Mouse (Mus musculus) left cerebral cortex, postnatal 25 days (tissue): ENCODE data around the gene Capn1. TPM values are rescaled to one million over a fixed set of nuclear protein-coding genes. Genes with fewer than 3 reads are reported as not detected.

Experiments used
- DNase-seq, 2 experiments: peaks; one replicate each; pipeline ENCODE4 v3.0.0; 2022; ENCODE audit warnings: low spot score in 2 of 2, mixed read lengths in 1 of 2
- intact Hi-C: fragments of 180-260 bp; cut with DNase I; formaldehyde crosslinking; loops from one replicate; pipeline ENCODE4 v1.15.1; 2025
- total RNA-seq, 2 experiments: library from RNA; stranded (reverse); gene quantifications; 2 replicates each; pipeline ENCODE4 v1.2.3; 2021

Capn1 gene
- total RNA-seq, 2 experiments from 2014 or later, result 17.5 to 18.5 TPM

DNA sequence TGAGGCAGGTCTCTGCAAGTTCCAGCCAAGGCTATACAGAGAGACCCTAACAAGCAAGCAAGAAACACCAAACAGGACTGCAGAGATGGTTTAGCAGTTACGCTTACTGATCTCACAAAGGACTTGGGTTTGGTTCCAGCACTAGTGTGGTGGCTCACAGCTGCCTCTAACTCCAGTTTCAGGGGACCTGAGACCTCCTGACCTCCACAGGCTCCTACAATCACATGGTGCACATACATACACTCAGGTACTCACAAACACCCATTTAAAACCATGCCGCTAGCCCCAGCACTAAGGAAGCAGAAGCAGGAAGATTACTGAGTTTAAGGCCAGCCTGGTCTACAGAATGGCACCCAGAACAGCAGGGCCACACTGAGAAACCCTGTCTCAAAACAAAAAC is 50.9 kb downstream of the Capn1 start:
- no peak for DNase-seq
- intact Hi-C loops, result loop anchor here (1.0 to 2.0 kb wide), 2 partner anchors 53 to 82 kb away; partner anchors contain the start of gene Syvn1

DNA sequence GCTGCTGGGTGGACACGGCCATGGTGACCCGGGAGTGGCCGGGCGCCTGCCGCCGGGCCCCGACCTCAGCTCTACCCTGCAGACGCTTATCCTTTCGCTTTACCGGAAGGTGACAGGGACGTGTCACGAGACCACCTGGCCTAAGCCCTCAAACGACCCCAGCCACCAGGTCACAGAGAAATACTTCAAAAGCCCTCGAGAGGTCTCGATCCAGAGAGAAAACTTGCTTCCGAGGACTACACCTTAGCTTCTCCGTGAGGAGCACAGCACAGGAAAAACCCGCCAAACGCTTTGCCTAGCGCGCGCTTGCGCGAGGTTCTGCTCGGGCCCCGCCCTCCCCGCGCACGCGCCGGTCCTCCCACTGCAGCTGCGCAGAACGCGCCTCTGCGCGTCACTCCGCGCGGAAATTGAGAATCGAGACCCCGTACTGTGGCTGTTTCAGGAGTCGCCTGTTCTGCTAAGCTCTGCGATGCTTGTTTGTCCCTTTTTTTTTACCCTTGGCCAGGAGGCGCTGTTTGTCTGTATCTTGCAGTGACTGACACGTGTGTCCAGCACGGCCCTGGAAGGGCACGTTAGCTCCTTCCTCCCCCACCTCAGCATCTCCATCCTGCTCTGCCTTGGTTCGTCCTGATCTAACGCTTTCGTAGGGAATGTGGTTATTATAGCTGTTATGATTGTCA is 51.7 kb downstream of the Capn1 start, which contains the start of gene Pola2:
Pola2 (minus strand) TSS at position 320 of the 680 bp plus-strand sequence.
- intact Hi-C loops, result loop anchor here (1.0 to 2.0 kb wide), 2 partner anchors 54 to 83 kb away; partner anchors contain the start of gene Syvn1
- peak; percentile 89 for DNase-seq

DNA sequence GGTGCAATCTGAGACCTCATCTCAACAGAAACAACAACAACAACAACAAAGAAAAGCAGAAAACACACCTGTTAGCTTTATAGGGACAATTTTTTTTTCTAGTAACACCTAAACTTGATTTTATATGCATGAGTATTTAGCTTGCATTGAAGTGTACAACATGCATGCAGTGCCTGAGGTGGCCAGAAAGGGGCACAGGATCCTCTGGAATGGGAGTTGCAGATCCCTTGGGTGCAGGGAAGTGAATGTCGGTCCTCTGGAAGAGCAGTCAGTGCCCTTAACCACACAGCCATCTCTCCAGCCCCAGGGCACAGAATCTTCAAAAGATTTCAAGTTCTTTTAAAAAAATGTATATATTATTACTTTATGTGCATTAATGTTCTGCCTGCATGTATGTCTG is 53.0 kb downstream of the Capn1 start:
- intact Hi-C loops, result no loop called here
- DNase-seq, result no peak

DNA sequence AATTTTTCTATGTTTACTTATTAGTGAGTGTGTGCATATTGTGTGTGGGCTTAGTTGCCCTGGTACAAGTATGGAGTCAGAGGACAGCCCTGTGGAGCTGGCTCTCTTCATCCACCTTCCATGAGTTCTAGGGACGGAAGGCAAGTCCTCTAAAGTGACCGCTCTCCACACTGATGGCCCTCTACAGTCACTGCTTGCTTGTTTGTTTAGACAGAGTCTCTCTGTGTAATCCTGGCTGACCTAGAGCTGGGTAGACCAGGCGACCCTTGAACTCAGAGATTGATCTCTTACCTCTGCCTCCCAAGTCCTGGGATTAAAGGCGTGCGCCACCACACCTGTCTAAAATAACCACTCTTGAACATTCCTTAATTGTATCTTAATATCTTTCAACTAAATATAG is 58.3 kb downstream of the Capn1 start:
- intact Hi-C loops, result loop anchor here (5.0 kb wide), 1 partner anchor 170 kb away; no protein-coding TSS in a partner anchor
- no peak for DNase-seq

DNA sequence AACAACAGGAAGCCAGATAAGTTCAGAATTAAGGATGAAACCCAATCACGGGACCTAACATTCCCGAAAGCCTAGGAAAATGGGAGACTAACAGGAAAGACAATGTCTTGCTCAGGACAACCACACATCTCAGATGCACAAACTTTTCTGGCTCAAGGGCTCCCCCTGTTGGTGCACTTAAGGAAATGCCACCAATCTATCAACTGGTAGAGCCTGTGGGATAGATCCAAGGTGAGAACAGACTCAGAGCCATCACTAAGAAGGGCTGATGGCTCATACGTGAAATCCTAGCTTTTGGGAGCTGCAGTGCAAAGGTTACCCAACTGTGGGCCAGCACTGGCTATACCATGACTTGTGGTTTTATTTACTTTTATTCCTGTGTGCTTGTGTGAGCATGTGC is 59.0 kb downstream of the Capn1 start:
- peak; percentile 65 to 79 for DNase-seq
- intact Hi-C loops, result loop anchor here (1.0 to 5.0 kb wide), 2 partner anchors 32 to 169 kb away; partner anchors contain the start of gene Cdc42ep2

DNA sequence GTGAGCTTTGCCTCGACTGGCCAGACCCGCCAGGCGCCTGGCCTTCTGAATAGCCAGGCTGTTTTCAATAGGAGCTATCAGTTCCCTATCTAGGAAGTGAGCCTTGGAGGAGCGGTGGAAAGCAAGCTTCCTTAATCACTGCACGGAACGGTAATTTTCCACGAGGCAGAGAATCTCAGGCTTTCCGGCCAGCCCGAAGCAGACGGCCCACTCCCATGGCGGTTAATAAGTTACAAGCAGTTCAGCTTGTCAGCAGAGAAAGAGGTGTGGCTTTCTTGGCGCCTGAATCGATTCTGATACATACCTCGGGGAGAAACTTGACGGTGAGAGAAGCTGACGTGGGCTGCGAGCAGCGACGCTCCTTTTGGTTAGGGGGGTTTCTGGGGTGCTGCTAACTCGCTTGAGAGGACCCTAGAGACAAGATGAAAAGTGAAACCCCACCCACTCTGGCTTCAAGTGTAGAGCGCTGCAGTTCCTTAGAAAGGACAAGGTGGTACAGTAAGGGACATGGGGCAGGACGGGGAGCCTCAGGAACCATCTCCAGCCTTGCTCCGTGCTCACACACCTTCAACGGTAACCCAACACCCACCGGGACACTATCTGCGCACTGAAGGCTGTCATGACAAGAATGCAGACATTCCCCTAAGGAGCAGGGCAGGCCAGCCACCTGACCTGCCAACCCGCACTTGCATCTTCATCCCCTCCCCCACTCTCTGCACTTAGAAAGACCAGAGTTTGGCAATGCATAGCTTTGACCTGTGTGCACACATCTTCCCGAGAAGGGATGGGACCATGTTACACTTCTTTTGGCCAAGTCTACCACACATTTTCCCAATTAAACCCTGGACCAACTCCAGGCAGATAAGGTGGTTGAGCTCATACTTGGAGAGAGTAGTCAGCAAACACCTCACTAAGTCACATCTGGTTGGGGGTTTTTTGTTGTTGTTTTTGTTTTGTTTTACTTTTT is 59.7 kb downstream of the Capn1 start:
- intact Hi-C loops, result loop anchor here (1.0 to 5.0 kb wide), 2 partner anchors 32 to 169 kb away; partner anchors contain the start of gene Cdc42ep2
- DNase-seq, result no peak

DNA sequence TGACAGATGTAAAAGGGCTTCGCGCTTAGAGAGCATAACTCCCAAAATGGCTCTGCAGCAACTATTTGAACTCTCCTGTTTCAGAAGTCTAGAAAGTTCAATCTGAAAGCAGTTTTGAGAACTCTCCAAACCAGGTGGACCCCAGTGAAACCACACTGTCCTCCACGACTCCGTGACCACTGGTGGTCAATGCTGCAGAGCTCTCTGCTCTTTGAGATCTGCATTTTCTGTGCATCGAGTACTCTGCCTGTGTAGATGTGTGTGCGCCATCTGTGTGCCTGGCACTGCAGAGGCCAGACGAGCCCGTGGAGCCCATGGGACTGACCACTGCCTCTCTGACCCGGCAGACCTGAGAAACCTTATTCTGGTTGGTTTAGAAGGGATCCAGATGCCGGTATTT is 60.8 kb downstream of the Capn1 start:
- intact Hi-C loops, result loop anchor here (5.0 kb wide), 1 partner anchor 168 kb away; no protein-coding TSS in a partner anchor
- no peak for DNase-seq

DNA sequence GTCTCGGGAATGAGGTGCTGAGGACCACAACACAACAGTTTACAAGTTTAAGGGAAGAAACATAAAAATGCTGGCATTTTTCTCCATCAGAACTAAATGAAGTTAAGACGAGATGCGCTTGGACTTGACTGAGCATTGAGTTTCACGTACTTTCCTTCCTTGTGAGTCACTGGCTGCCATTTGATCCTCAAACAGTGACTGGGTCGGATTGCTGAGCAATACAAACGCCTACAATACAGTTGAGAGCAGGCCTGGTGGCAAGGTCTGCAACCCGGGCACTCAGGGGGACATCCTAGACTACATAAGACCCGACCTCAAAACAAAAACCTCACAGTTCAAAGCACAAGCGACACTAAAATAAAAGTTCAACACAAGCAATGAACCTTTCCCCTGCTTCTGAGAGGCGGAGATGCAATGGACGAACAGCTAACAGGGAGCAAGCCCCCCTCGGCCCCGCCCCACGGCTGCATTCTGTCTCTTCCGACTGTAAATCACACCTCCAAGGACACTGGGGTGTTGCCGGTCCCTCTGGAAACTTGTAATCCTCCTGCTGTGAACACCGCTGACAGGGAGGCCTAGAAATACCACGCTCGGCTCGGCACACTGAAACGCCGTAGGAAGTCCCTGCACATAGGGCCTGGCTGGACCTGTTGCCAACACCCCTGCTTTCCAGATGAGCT is 61.5 kb downstream of the Capn1 start:
- intact Hi-C loops, result no loop called here
- DNase-seq, result no peak

DNA sequence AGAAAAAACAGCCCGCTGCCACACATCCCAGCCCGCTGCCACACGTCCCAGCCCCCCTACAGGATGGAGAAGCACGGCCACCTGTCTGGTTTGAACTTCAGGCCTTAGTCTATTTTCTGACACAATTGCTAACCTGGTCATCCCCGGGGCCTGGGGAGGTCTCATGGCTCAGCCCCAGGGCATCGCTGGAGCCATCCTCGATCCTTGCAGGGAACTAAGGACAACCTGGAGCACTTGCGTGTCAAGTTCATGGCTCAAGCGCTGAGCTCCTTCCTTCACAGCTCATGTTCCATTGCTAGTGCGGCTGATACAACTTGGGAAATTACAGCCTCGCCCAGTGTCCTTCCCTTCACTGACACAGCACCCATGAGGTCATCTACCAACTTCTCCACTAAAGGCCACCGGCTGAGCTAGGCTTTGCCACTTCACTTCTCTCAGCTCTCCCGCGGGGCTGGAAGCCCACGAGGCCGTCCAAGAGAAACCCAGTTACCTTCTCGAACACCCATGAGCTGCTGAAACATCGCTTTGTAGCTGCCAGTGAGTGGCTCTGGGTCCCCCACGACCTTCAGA is 62.4 kb downstream of the Capn1 start:
- no peak for DNase-seq
- intact Hi-C loops, result no loop called here

DNA sequence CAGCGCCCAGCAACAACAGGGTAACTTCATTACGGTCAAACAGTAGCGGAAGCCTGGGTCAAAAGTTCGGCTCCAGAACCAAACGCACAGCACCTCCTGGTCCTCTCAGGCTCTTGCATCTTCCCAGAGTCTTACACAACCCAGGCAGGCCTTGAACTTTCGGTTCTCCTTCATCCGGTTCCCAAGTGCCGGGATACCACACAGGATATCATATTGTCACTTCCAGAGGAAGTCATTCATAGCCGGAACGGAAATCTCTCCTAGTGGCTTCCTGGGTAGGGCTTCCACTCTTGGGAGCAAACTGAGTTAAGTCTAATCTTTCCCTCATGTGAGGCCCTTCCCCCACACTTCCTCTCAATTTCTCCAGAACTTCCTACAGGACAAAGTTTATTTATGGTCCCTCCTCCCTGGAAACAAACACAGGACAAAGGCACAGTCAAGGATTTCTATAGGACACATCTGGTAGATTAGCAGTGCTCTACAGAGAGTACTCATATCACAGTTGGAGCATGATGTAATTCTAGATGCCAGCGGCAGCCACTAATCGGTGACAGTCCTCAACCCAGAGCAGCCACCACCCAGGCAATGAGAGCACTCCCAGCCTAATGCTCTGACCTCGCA is 63.5 kb downstream of the Capn1 start:
- DNase-seq, result no peak
- intact Hi-C loops, result no loop called here

DNA sequence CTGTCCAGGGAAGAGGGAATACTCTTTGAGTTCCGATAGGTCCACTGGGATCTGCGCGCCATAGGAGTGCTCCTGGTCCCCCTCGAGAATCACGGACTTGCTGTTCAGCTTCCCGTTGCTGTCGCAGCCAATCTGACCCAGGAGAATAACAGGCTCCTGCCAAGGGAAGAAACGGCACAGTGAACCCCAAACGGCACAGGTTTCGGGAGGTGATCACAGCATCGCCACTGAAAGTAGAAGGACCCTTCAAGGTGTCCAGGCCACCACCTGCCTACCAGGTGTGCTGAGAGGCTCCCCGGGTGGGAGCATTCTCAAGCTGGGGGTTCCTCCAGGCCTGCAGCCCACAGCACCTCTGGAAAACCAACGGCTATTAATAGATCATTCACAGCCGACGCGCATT is 64.1 kb downstream of the Capn1 start:
- DNase-seq, result no peak
- intact Hi-C loops, result no loop called here

DNA sequence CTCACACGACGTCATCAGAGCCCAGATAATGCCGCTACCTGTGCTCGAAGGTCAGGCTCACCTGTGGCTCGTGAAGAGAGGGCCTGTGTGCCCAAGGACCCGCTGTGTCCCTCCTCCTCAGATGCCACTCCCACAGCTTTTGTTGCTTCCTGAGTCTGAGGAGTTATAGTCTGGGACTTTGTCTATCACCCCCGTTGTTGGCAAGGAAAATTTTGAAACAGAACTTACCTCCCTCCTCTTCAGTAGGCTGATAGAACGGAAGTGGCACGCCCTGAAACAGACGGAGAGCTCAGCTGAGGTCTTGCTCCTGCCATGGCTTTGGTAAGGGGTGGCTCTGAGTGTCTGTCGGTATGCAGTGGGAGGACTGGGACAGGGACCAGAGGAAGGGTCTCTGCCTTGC is 65.5 kb downstream of the Capn1 start:
- intact Hi-C loops, result no loop called here
- DNase-seq, result no peak

DNA sequence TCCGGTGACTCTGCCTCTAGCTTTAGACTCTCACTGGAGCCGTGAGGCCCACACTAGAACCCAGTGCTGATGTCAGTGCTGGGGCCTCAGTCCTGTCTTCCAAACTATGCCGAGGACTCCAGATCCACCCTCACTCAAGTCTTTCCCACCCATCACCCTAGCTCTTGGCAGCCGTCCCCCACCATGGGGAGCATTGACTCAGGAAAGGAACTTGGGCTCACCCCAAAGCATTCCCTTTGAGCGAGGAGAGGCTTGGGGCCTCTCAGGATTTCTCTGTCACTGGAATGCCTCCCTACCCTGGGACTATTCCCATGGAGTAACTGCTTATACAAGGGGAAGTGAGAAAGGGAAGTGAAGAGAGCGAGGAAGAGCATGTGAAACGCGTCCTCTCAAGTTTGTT is 69.8 kb downstream of the Capn1 start:
- intact Hi-C loops, result no loop called here
- no peak for DNase-seq

DNA sequence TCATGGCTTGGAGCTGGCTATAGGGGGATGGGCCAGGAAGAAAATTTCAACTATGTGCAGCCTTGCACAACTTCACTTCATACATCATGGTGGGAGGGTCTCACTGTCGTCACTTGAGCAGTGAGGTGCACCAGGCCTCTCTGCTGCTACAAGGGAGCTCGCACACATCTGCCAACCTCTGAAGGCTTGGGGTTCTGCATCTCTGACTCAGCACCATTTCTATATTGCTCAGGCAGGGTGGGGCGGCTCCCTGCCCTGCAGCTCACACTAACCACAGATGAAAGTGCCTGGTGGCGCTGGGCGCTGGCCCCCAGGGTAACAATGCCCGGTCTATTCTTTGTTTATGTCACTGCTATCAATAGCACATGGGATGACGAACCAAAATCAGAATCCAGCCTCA is 70.7 kb downstream of the Capn1 start:
- intact Hi-C loops, result no loop called here
- DNase-seq, result peak in 1 of 2 experiments; percentile 30

DNA sequence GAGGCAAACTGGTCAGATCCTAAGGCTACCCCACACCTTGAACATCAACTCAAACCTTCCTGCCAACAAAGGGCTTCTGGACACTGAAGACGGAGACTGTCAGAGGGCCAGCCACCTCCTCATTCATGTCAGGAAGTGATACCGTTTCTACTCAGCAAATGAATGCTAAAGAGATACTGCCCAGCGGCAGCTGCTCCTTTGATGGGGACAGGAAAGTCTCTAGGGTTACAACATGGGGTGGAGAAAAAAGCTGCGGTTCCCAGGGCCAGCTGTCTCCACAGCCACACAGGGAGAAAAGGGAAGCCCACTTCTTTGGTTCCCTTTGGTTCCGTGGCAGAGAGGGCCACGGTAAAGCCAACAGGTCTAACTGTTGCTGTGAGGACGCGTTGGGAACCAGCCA is 71.6 kb downstream of the Capn1 start:
- intact Hi-C loops, result no loop called here

DNA sequence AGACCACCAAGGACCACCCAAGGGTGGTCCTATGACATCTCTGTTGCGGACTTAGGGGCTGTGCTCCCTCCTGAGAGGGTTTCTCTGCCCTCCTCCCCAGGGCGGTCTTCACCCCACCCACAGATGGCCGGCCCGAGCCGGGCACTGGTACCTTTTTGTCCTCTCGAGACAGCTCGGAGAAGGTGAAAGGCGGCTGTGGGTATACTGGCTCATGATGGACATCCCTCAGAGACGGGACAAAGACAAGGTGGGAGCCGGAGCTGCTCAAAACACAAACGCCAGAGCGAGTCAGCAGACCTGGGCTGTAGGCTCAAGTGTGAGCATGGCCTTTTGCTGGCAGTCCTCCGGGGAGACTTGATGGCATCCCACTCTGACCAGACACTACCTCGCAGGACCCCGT is 72.3 kb downstream of the Capn1 start:
- DNase-seq, result no peak
- intact Hi-C loops, result no loop called here

More for the DNA sequence above, 71.6 kb downstream of the Capn1 start:
- DNase-seq, result no peak

DNA sequence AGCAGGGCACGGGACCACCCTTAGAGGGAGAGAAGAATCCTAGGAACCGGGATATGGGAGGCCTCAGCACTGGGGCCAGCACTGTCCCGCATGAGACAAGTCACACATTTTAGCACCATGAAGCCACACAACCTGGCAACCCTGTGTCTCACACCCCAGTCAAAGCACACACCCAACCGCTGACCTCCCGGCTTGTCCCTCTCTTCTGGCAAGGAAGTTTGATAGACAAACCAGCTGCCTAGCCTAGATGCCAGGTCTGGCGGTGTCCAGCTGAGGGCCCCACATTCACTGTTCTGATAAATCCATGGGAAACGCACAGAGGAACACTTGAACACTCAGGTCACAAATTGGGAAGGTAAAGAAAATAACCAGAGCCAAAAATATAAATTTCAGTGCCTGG is 73.1 kb downstream of the Capn1 start:
- no peak for DNase-seq
- intact Hi-C loops, result no loop called here

DNA sequence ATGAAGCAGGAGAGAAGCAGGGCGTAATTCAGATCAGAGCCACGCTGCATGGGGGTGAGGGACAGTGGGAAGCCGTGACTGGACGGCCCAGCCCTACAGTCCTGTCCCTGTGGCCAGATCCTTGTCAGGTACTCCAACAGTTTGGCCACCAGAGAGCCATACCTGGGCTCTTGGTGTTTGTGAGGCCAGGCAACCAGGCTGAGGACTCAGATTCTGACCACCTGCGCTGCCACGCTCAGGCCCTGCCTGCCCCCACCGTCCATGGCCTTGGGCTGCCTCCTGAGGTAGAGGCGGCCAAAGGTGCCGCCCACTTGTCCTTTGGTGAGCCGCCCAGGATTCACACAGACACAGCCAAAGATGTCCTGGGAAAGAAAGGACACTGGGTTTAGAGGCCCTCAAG is 75.0 kb downstream of the Capn1 start:
- intact Hi-C loops, result no loop called here
- DNase-seq, result no peak

DNA sequence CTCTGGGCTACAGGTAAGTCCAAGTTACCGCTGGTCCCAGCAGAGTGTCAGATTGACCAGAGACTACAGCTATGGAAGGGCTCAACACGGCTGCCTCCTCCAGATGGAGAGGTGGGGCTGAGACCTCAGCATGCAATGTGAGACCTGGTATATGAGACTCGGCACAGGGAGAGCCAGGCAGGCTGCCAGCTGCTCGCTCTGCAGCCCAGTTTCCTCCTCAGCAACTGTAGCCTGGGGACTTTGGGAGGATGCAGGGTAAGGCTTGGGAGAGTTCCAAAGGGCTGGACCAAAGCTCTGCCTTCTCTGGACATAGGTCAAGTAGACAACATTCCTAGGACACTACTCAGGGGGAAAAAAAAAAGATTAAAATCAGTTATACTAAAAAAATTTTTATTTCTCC is 75.5 kb downstream of the Capn1 start:
- DNase-seq, result peak in 1 of 2 experiments; percentile 26
- intact Hi-C loops, result no loop called here
